Mouse (Mus musculus) heart, embryonic 11.5 days (tissue): ENCODE measurements around the gene Fyb. TPM values are rescaled to one million over a fixed set of nuclear protein-coding genes. Genes with fewer than 3 reads are reported as not detected.

Experiments used
- ATAC-seq: fragments of 200-750 bp; cut with Nextera tagmentation; replicated peaks from 2 replicates; pipeline ENCODE4 v1.8.0; 2017; ENCODE audit warnings: moderate library complexity; ENCODE audit not compliant: insufficient number of reproducible peaks, low FRiP score, low TSS enrichment
- H3K27ac ChIP-seq: fragments of 300-500 bp; sonication (generic); 2 replicates; pipeline ENCODE4 v1.5.1; 2014; ENCODE audit warnings: mild to moderate bottlenecking, low read depth, low read length
- H3K27me3 ChIP-seq: fragments of 300-500 bp; sonication (generic); 2 replicates; pipeline ENCODE4 v1.6.1; 2014; ENCODE audit warnings: mild to moderate bottlenecking, low read length, mixed read lengths; ENCODE audit not compliant: control insufficient read depth, insufficient read depth
- H3K36me3 ChIP-seq: fragments of 300-500 bp; sonication (generic); 2 replicates; pipeline ENCODE4 v1.6.1; 2014; ENCODE audit warnings: mild to moderate bottlenecking, low read length, moderate library complexity, mixed read lengths; ENCODE audit not compliant: control insufficient read depth, insufficient read depth
- H3K4me1 ChIP-seq: fragments of 300-500 bp; sonication (generic); 2 replicates; pipeline ENCODE4 v1.6.1; 2014; ENCODE audit warnings: low read length; ENCODE audit not compliant: control insufficient read depth, insufficient read depth
- H3K4me2 ChIP-seq: fragments of 300-500 bp; sonication (generic); 2 replicates; pipeline ENCODE4 v1.6.1; 2014; ENCODE audit warnings: mild to moderate bottlenecking, moderate library complexity
- H3K4me3 ChIP-seq: fragments of 300-500 bp; sonication (generic); 2 replicates; pipeline ENCODE4 v1.5.1; 2014; ENCODE audit warnings: low read depth, low read length
- H3K9ac ChIP-seq: fragments of 300-500 bp; sonication (generic); 2 replicates; pipeline ENCODE4 v1.6.1; 2014; ENCODE audit warnings: mild to moderate bottlenecking, low read depth, low read length, moderate library complexity
- H3K9me3 ChIP-seq: fragments of 300-500 bp; sonication (generic); replicated peaks from 2 replicates; pipeline ENCODE4 v1.6.1; 2016; ENCODE audit warnings: low read length; ENCODE audit not compliant: control insufficient read depth
- WGBS: fragments of 180-500 bp; shearing (Covaris S2); extraction: QIAGEN DNeasy Blood & Tissue Kit; methylation state at CpG from one replicate; pipeline ENCODE4 v1.1.7; 2014; ENCODE audit not compliant: insufficient replicate concordance; 5-methylcytosine and 5-hydroxymethylcytosine counted together
- polyA plus RNA-seq: library from polyadenylated mRNA; unstranded; fragments of >200 nt; fragmentation: Nextera tagmentation; extraction: Ambion mirVana; gene quantifications from 2 replicates; pipeline ENCODE4 v1.2.1, GENCODE M21; 2014

The Fyb gene
- polyA plus RNA-seq, 1 experiment from 2014 or later, result 4.6 TPM

DNA sequence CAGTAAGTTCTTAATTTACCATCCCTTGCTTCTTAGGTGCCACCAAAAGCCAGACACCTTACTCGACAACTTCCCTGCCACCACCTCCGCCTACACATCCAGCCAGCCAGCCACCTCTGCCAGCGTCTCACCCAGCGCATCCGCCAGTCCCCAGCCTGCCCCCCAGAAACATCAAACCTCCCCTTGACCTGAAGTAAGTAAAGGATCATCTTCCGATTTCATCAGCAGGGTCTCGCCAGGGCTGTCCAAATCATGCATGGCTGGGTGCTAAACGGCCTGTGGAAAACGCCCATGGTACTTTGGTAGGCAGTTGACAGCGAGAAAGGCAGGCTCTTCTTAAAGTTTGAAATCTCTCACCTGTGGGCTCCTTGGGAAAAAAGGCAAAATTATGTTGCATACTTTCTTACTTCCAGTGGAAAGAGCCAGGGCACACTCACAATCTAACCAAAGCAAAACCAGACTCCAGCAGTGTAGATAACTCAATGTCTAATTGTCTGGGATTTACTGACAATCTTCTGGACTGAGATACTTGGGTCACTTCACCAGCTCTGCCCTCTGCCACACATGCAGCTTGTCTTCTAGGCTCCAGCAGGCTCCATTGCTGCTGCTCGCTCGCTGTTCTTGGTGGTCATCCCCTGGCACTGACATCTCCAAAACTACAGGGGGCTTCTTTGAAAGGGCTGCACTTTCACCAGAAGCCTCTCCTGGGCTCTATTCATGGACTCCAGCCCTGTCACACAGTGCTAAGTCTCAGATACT lies 97.1 kb downstream of the Fyb start:
- no peak overlapping the region for H3K9ac ChIP-seq
- H3K9me3 ChIP-seq, result no peaks in the 10 kb centered on the region
- H3K27me3 ChIP-seq, result no peaks in the 10 kb centered on the region
- no peaks in the 10 kb centered on the region for H3K4me1 ChIP-seq
- no peak overlapping the region for H3K4me2 ChIP-seq
- H3K4me3 ChIP-seq, result no peak overlapping the region
- H3K36me3 ChIP-seq, result no peaks in the 10 kb centered on the region
- no peak for ATAC-seq
- WGBS, result 81% methylated on average over 12 of the region's 12 CpGs
- no peak overlapping the region for H3K27ac ChIP-seq

DNA sequence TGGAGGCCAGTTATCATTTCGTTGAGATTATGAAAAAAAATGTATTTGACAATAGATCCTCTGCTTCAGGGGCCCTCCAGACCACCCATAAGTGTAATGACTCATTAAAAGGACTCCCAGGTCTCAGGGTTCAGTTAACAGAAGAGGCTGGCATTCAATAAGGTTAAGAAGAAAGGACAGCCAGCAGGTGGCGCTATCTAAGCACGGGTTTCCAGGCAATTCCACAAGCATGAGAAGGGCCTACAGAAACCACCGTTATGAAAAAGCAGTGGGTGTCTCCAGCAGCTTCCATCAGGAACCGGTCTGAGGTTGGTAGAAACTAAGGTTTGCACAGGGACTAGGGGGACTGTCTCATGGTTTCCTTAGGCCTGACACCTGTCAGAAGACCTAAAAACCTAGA lies 99.9 kb downstream of the Fyb start:
- WGBS, result 2% methylated on average over 5 of the region's 5 CpGs
- no peak for ATAC-seq
- Histone ChIP-seq H3K4me2 (no peak overlapping the region), H3K4me1 (0 out of 2 replicates have a peak, but pooled peaks cover 3% of the 10 kb centered on the region), H3K9ac (no peak overlapping the region), H3K27ac (no peak overlapping the region), H3K4me3 (no peak overlapping the region), H3K27me3 (no peaks in the 10 kb centered on the region), H3K36me3 (no peaks in the 10 kb centered on the region), H3K9me3 (no peaks in the 10 kb centered on the region)

DNA sequence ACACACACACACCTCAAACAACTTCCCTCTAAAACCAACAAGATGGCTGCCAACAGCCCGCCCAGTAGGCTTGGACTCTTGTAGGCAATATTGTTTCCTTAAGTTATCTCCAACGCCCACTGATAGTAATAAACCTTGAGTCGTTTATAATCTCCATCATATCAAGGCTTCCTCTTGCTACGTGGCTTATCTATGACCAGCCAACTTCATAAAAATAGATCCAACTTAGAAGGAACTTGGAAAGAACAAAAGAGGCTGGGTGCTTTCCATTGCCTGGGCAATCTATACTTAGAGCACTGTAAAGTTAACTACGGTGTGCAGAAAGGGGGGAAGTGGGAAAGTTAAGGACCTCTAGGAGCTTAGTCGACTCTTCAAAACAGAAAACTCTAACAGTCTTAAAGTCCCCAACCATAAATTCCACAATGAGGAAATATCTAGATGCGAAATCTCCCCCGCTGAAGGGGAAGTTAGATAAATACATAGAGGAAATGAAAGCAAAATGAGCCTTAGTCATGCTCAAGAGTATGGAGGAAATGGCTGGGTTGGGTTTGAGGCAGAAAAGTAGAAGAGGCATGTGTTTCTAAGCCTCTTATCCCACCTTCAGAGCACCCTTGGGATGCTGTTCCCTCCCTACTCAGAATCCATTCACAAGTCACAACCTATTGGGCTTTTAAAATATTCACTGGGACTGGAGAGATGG lies 101.0 kb downstream of the Fyb start:
- H3K27ac ChIP-seq, result no peak overlapping the region
- H3K9ac ChIP-seq, result no peak overlapping the region
- ATAC-seq, result no peak
- no peaks in the 10 kb centered on the region for H3K36me3 ChIP-seq
- 60% methylated on average over 8 of the region's 8 CpGs for WGBS
- no peaks in the 10 kb centered on the region for H3K27me3 ChIP-seq
- no peaks in the 10 kb centered on the region for H3K9me3 ChIP-seq
- H3K4me3 ChIP-seq, result no peak overlapping the region
- 0 out of 2 replicates have a peak, but pooled peaks cover 3% of the 10 kb centered on the region for H3K4me1 ChIP-seq
- no peak overlapping the region for H3K4me2 ChIP-seq

DNA sequence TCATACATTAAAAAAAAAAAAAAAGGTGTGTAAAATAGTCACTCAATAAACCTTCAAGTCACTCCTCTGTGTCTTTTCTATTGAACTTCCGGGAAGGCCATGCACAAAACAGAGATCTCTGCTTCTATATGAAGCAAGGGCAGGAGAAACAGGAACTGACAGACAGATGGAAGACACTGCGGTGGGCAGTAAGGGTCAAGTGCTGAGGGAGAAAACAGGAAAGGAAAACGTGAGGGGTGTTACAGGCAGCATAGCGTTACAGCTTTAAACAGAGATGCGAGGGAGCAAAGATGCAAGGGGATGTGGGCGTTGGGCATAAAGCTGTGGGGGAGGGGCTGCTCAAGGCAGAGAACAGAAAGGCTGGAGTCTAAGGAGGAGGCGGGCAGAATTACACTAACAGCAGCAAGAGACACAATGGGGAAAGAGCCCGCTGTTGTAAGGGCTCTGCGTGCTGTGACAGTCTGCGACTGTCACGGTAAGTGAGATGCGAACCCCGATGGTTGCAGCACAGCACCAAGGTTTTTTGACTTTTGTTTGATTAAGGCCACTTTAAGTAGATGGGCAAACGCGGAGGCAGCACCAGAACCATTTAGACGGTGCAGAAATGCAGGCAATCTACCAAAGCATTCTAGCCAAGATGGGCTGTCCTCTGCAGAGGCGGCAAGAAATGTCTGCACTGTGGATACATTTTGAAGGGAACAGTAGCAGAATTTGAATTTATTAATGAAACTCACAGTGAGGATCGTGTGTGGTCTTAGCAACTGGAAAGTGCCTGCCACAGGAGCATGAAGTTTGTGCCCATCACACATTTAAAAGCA lies 101.9 kb downstream of the Fyb start:
- no peak overlapping the region for H3K27ac ChIP-seq
- H3K4me1 ChIP-seq, result 0 out of 2 replicates have a peak, but pooled peaks cover 3% of the 10 kb centered on the region
- H3K9ac ChIP-seq, result peak overlapping the region; percentile 55; the same call in 1 of the 2 replicates
- H3K27me3 ChIP-seq, result no peaks in the 10 kb centered on the region
- peak overlapping the region; percentile 58 for H3K4me2 ChIP-seq
- no peaks in the 10 kb centered on the region for H3K9me3 ChIP-seq
- ATAC-seq, result no peak
- H3K4me3 ChIP-seq, result peak overlapping the region; percentile 28
- no peaks in the 10 kb centered on the region for H3K36me3 ChIP-seq
- 19% methylated on average over 18 of the region's 18 CpGs for WGBS

DNA sequence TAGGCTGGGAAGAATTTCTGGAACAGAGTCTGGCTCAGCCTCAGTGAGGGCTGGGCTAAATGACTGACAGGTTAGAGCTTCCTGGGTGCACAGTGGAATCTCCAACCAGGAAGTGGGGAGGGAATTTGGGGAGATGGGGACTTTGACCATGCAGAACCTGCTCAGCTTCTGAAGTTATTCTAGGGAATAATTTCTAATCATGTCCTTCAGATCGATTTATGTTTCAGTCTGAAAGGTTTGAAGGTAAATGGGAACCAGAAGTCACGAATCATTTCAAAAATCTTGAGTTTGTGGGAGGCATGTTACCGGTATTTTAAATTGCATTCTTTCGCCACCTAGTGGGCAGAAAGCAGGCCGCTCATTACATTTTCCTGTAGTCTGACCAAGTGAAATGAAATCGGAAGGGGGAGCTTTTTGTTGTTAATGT lies 103.0 kb downstream of the Fyb start:
- Histone ChIP-seq H3K4me2 (peak overlapping the region; percentile 48), H3K9me3 (no peaks in the 10 kb centered on the region), H3K4me1 (0 out of 2 replicates have a peak, but pooled peaks cover 3% of the 10 kb centered on the region), H3K36me3 (no peaks in the 10 kb centered on the region), H3K27me3 (no peaks in the 10 kb centered on the region), H3K27ac (no peak overlapping the region), H3K4me3 (no peak overlapping the region), H3K9ac (no peak overlapping the region)
- 7% methylated on average over 6 of the region's 6 CpGs for WGBS
- no peak for ATAC-seq

DNA sequence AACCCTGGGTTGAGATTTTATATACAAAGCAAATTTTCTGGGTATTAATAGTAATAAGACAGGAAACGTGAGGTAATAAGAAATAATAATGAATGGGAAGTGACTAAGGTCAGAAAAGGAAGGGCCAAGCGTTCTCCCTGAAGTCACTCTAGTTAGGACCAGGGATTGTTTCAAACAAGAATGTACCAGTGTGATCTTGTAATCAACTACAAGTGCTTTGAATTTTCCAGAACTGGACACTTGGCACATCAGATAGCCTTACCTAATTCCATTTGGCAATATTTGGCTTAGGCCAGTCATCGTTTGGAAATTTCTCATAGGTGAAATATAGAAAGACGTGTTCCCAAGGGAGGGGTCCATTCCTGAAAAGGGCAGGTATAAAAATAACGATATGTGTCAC lies 103.5 kb downstream of the Fyb start:
- H3K9me3 ChIP-seq, result no peaks in the 10 kb centered on the region
- 0 out of 2 replicates have a peak, but pooled peaks cover 3% of the 10 kb centered on the region for H3K4me1 ChIP-seq
- H3K36me3 ChIP-seq, result no peaks in the 10 kb centered on the region
- no peak overlapping the region for H3K9ac ChIP-seq
- no peaks in the 10 kb centered on the region for H3K27me3 ChIP-seq
- H3K27ac ChIP-seq, result no peak overlapping the region
- H3K4me2 ChIP-seq, result no peak overlapping the region
- H3K4me3 ChIP-seq, result no peak overlapping the region
- 65% methylated on average over 5 of the region's 5 CpGs for WGBS
- ATAC-seq, result no peak

DNA sequence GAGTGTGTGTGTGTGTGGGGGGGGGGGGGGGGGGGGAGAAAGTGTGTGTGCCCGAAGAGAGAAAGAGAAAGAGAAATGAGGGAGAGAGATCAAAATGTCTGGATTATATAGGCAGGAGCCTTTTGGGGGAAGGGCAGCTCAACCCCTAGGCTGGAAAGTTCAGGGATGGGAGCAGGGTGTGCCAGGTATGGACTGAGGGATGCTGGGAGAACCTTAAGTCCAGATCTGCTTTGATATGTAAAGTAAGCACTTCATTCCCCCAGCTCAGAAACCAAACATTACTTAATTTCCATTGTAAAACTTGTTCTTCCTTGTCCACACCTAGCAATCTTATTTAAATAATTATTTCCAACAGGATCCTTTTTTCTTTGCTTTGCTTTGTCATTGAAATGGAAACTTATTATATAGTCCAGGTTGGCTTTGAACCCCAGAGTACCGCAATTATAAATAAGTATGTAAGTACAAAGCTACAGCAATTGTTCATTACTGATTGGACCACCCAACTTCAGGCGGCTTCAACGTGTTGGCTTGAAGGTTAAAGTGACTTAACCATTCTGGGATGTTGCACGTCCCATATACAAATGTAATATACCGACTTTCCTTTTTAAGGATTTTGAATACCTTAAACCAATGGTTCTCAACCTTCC lies 105.9 kb downstream of the Fyb start:
- Histone ChIP-seq H3K4me1 (0 out of 2 replicates have a peak, but pooled peaks cover 3% of the 10 kb centered on the region), H3K9ac (no peak overlapping the region), H3K4me3 (no peak overlapping the region), H3K27me3 (no peaks in the 10 kb centered on the region), H3K36me3 (no peaks in the 10 kb centered on the region), H3K27ac (no peak overlapping the region), H3K4me2 (no peak overlapping the region), H3K9me3 (no peaks in the 10 kb centered on the region)
- ATAC-seq, result no peak
- 83% methylated on average over 5 of the region's 6 CpGs for WGBS

DNA sequence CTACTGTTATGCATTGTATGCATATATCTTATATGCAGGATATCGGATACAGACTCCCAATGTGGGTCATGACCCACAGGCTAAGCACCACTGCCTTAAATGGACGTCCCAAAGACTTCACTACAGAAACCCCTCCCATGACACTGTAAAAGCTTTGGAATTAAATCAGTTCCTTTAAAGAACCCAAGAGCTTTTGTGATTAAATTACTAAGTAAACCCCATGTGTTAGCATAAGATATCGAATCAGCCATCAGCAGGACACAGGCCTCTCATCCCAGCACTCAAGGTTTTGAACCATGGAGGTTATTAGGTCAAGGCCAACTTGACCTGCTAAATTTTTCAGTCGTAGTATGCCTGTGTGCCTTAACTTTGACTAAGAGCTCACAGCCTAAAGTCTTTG lies 106.5 kb downstream of the Fyb start:
- no peak for ATAC-seq
- 75% methylated on average over 4 of the region's 4 CpGs for WGBS

More for the DNA sequence above, 106.5 kb downstream of the Fyb start:
- 0 out of 2 replicates have a peak, but pooled peaks cover 3% of the 10 kb centered on the region for H3K4me1 ChIP-seq
- H3K36me3 ChIP-seq, result no peaks in the 10 kb centered on the region
- no peak overlapping the region for H3K4me3 ChIP-seq
- H3K9ac ChIP-seq, result no peak overlapping the region
- H3K27ac ChIP-seq, result no peak overlapping the region
- no peaks in the 10 kb centered on the region for H3K27me3 ChIP-seq
- no peaks in the 10 kb centered on the region for H3K9me3 ChIP-seq
- H3K4me2 ChIP-seq, result no peak overlapping the region
